28 mouse cellular contexts compared by ENCODE assay signal in the genomic region with DNA sequence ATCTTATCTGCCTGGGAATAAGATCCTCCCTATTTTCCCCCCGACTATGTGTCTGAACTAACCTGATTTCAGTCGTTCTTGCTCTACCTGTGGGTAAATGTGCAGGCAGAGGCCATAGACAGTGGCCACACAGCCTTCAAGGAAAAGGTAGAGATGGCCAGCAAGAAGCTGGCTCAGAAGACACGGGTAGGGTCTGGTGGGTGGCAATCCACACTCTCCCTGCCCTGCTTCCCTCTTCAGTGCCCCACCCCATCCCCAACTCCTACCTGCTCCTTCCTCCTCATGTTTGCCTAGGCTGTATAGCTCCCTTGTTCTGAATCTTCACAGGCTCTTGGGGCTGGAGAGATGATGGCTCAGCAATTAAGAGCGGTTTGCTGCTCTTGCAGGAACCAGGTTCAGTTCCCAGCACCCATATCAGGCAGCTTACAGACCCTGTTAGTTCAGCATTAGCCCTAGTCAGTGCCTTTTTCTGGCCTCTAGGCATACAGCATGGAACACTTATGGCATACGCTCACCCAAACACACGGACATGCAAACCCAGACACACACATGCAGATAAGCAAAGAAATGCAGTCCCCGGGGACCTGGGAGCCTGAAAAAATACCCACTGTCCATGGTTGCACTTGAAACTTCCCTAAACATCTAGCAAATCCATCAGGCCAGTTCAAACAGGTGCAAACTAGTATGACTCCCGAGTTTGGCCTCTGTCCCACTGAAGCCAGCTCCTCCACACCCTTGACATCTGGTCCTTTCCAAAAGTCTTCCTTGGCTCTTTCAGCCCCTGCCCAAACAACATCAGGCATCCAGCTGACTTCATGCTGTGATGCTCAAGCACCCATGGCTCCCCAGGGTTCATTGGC. TPM values are rescaled to one million over a fixed set of nuclear protein-coding genes. Genes with fewer than 3 reads are reported as not detected.
"Had no signal": no experiment of that assay in that cellular context is flagged by ENCODE, and none has a peak within 500 bp of the region (broad histone marks: within the 10 kb centered on the region; RNA-seq: fewer than 3 reads in every experiment).

No protein-coding gene starts in this region.

- H3K9ac ChIP-seq: liver, embryonic 13.5 days; lung, embryonic 14.5 days; midbrain, embryonic 13.5 days had no signal

- H3K27me3 ChIP-seq: midbrain, embryonic 13.5 days had no signal

- ATAC-seq: lung, postnatal 0 days; midbrain, embryonic 13.5 days; midbrain, embryonic 16.5 days had no signal

- H3K4me1 ChIP-seq: midbrain, embryonic 10.5 days; midbrain, embryonic 13.5 days had no signal

- H3K36me3 ChIP-seq: liver, embryonic 13.5 days; midbrain, embryonic 10.5 days; midbrain, embryonic 13.5 days had no signal

- H3K4me2 ChIP-seq: liver, embryonic 13.5 days; lung, embryonic 14.5 days; midbrain, embryonic 13.5 days had no signal

- H3K27ac ChIP-seq: left cerebral cortex, adult 2 months; liver, embryonic 13.5 days; midbrain, embryonic 10.5 days; midbrain, embryonic 13.5 days had no signal

- H3K4me3 ChIP-seq: left cerebral cortex, adult 2 months; liver, embryonic 13.5 days; megakaryocyte, embryonic 14.5 days; midbrain, embryonic 10.5 days; midbrain, embryonic 13.5 days had no signal

- DNase-seq: kidney, adult 9 months; kidney, postnatal 14 days; kidney, postnatal 4 days; layer of hippocampus, postnatal 36 days; liver, embryonic 13.5 days; lung, embryonic 14.5 days; lung, postnatal 36 days; right cerebral cortex, adult 18-20 months; right cerebral cortex, postnatal 14 days; right cerebral cortex, postnatal 4 days; spleen, adult 18-20 months; thymus, adult 2 months; thymus, postnatal 14 days; thymus, postnatal 4 days had no signal

- H3K9me3 ChIP-seq: liver, embryonic 13.5 days; megakaryocyte, embryonic 14.5 days; midbrain, embryonic 10.5 days; midbrain, embryonic 13.5 days had no signal

RNA-seq across cellular contexts. Expression of a gene that starts 5.2 kb away (rescaled TPM):
- polyA plus RNA-seq: kidney, embryonic 16.5 days; limb, embryonic 11.5 days; liver, adult 2 months; liver, embryonic 13.5 days; liver, embryonic 16.5 days; lung, embryonic 14.5 days; lung, postnatal 0 days; midbrain, embryonic 10.5 days; midbrain, embryonic 13.5 days; midbrain, embryonic 16.5 days; neural tube, embryonic 11.5 days; neural tube, embryonic 14.5 days had no signal

RNA-seq across cellular contexts. Expression of a gene that starts 23.1 kb away (rescaled TPM):
- polyA plus RNA-seq: limb, embryonic 14.5 days; liver, adult 2 months; liver, embryonic 16.5 days; midbrain, embryonic 13.5 days; neural tube, embryonic 11.5 days; neural tube, embryonic 14.5 days; stomach, embryonic 16.5 days; thymus, adult 2 months had no signal
